Mouse (Mus musculus) adrenal gland (tissue): ENCODE data around the gene Usp24.

ENCODE experiments used
- intact Hi-C: fragments of 180-260 bp; cut with DNase I; formaldehyde crosslinking; loops from one replicate; pipeline ENCODE4 v1.15.1; 2025

The Usp24 gene

GRCm38 (mm10) chr4:106480545-106480944 is 164.5 kb downstream of the Usp24 start:
- intact Hi-C loops = no loop called here

DNA sequence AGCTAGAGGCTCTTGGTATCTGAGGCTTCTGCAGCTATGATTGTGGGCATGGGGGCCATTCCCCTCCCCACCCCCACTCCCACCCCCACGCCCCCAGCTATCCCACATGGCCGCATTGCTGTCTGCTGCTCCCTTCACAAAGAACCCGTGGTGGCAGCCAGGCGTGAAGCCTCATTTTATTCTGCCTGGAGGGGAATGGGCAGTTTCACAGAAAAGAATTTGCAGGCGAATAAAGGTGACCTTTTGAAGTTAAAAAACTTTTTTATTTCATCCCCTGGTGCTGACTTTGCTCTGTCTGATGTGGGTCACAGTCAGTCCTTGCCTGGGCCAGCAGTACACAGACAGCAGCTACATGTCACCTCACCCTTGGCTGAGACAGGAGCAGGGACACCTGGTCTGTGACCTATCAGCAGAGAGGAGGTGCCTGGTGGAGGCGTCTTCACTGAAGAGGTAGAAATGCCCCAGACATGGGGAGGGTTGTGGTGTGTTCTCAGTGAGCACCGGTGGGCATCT is 167.3 kb downstream of the Usp24 start:
- intact Hi-C loops = no loop called here

- intact Hi-C loops = no loop called here
These were observed 167.8 kb downstream of the Usp24 start for GRCm38 (mm10) chr4:106483831-106484230.

GRCm38 (mm10) chr4:106490620-106491019 is 174.6 kb downstream of the Usp24 start:
- intact Hi-C loops = no loop called here
